8 mouse cellular contexts compared by ENCODE assay signal in the genomic region with DNA sequence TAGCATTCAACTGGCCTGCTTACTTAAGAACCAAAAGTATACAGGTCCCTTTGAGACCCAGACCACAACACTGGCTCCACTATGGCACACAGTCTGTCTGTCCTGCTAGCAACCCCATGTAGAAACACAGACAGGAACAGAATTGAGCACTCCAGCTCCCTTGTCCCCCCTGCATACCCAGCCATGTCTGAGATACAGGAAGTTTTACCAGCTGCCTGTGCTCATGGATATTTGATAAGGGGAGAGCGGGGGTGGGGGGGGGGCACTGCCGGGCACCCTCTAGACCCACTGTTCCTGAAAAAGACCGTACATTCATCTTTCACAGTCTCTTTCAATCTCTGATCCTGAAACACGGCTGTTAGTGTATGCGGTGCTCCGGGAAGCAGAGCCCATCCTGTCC. TPM values are rescaled to one million over a fixed set of nuclear protein-coding genes. Genes with fewer than 3 reads are reported as not detected.
A peak's percentile ranks its signal among the peaks of the same experiment; 100 is the strongest.
DNase-seq lines count a peak whose midpoint lies in the region; ATAC-seq and TF ChIP-seq lines count a peak whose summit lies in the region.

No protein-coding gene starts in this region.

- no peaks in the 10 kb centered on the region; the same call in 1 of the 2 replicates for H3K27me3 ChIP-seq in forebrain, embryonic 11.5 days (ENCODE audit: control insufficient read depth, insufficient read depth, low read length)
- H3K27me3 ChIP-seq in limb, embryonic 13.5 days = no peaks in the 10 kb centered on the region

- peak overlapping the region; percentile 91 for H3K4me3 ChIP-seq in layer of hippocampus, adult 2 months
- H3K4me3 ChIP-seq in forebrain, embryonic 11.5 days (ENCODE audit: low read depth, low read length) = peak overlapping the region; percentile 78
- peak overlapping the region; percentile 86 for H3K4me3 ChIP-seq in limb, embryonic 13.5 days
- peak overlapping the region; percentile 44 for H3K4me3 ChIP-seq in olfactory bulb, adult 2 months (ENCODE audit: insufficient read depth, low read depth, low read length)

- no peak for TF ChIP-seq POLR2A in olfactory bulb, adult 2 months (IDR thresholded peaks at IDR 0.05; ENCODE audit: insufficient read depth, low read depth, low read length)

- H3K27ac ChIP-seq in layer of hippocampus, adult 2 months = peak overlapping the region; percentile 98
- no peak overlapping the region for H3K27ac ChIP-seq in forebrain, embryonic 11.5 days (ENCODE audit: low read depth, low read length)
- peak overlapping the region; percentile 39; the same call in 1 of the 2 replicates for H3K27ac ChIP-seq in limb, embryonic 13.5 days
- no peak overlapping the region for H3K27ac ChIP-seq in olfactory bulb, adult 2 months (ENCODE audit: insufficient read depth, low read depth, low read length)

- ATAC-seq in forebrain, embryonic 11.5 days (replicated peaks; ENCODE audit: low FRiP score) = no peak
- ATAC-seq in limb, embryonic 13.5 days (ENCODE audit: low FRiP score, low read depth) = no peak

- H3K36me3 ChIP-seq in forebrain, embryonic 11.5 days (ENCODE audit: control insufficient read depth, insufficient read depth, low read length) = no peaks in the 10 kb centered on the region
- peaks cover 32% of the 10 kb centered on the region for H3K36me3 ChIP-seq in limb, embryonic 13.5 days

- no peak for DNase-seq in layer of hippocampus, adult 2 months (ENCODE audit: low spot score in 2 of 2)
- DNase-seq in layer of hippocampus, postnatal 25 days (ENCODE audit: extremely low spot score in 1 of 2, low spot score in 1 of 2) = no peak
- no peak for DNase-seq in forebrain, embryonic 11.5 days (ENCODE audit: low spot score)
- DNase-seq in left cerebral cortex, postnatal 14 days (ENCODE audit: low spot score in 2 of 2) = no peak
- DNase-seq in kidney, adult 8-10 months = no peak
- DNase-seq in layer of hippocampus, adult 11-12 months (ENCODE audit: low spot score) = no peak

- peak overlapping the region; percentile 53 for H3K9ac ChIP-seq in forebrain, embryonic 11.5 days (ENCODE audit: low read length)
- H3K9ac ChIP-seq in limb, embryonic 13.5 days = peak overlapping the region; percentile 92

- H3K4me2 ChIP-seq in forebrain, embryonic 11.5 days (ENCODE audit: low read depth, low read length, severe bottlenecking) = peak overlapping the region; percentile 66
- H3K4me2 ChIP-seq in limb, embryonic 13.5 days (replicated peaks) = peak overlapping the region; percentile 98

- no peak for TF ChIP-seq CTCF in layer of hippocampus, adult 2 months (conservative IDR thresholded peaks at IDR 0.05)
- no peak for TF ChIP-seq CTCF in olfactory bulb, adult 2 months (IDR thresholded peaks at IDR 0.05; ENCODE audit: insufficient read depth, low read depth, low read length)

- intact Hi-C loops in left cerebral cortex, postnatal 14 days (cut with DNase I) = loop anchor here (10.0 kb wide), 2 partner anchors 78 to 528 kb away; no protein-coding TSS in a partner anchor

- no peaks in the 10 kb centered on the region for H3K9me3 ChIP-seq in forebrain, embryonic 11.5 days (ENCODE audit: control insufficient read depth, low read length)
- H3K9me3 ChIP-seq in limb, embryonic 13.5 days = no peaks in the 10 kb centered on the region

- WGBS in forebrain, embryonic 11.5 days = 61% methylated on average over 6 of the region's 6 CpGs
- 53% methylated on average over 6 of the region's 6 CpGs for WGBS in limb, embryonic 13.5 days
- WGBS in olfactory bulb, adult 2 months = 11% methylated on average over 6 of the region's 6 CpGs

- peaks cover 50% of the 10 kb centered on the region for H3K4me1 ChIP-seq in forebrain, embryonic 11.5 days (replicated peaks; ENCODE audit: control insufficient read depth, insufficient read depth, low read length)
- H3K4me1 ChIP-seq in limb, embryonic 13.5 days = peaks cover 82% of the 10 kb centered on the region
- H3K4me1 ChIP-seq in olfactory bulb, adult 2 months (ENCODE audit: control insufficient read depth, insufficient read depth, low read length) = peaks cover 45% of the 10 kb centered on the region

RNA-seq across cellular contexts. Expression of gene Irs2, which starts 5.0 kb away (rescaled TPM):
- total RNA-seq in layer of hippocampus, adult 2 months (2021) = 10 to 100 TPM; 74.3 to 74.9 TPM
- 10 to 100 TPM; 60.7 to 69.3 TPM for total RNA-seq in layer of hippocampus, postnatal 25 days (2021)
- polyA plus RNA-seq in forebrain, embryonic 11.5 days (2014; fragmentation: Nextera tagmentation; extraction: Ambion mirVana) = 6.6 and 7.7 TPM in 2 replicates
- polyA plus RNA-seq in limb, embryonic 13.5 days (2015; fragmentation: Nextera tagmentation; extraction: Ambion mirVana) = 7.9 and 8.6 TPM in 2 replicates
- polyA plus RNA-seq in olfactory bulb, adult 2 months (2012; ENCODE audit: insufficient read depth, insufficient read length, low replicate concordance, missing spikeins) = not detected in 2 replicates
- total RNA-seq in left cerebral cortex, postnatal 14 days (2021) = 10 to 100 TPM; 53.0 to 60.0 TPM

Comparison
In these comparisons a context has a peak if more than half of its experiments do, and no peak if none do; other contexts are left out.
1. H3K27ac ChIP-seq: peak in layer of hippocampus, adult 2 months (single experiment) and limb, embryonic 13.5 days (single experiment); none in forebrain, embryonic 11.5 days (single experiment) and olfactory bulb, adult 2 months (single experiment).
2. Peak in every context shown above with its lines, with median percentiles within 50 percentile points of each other: H3K4me3 ChIP-seq.